Mouse (Mus musculus): Measurements from ENCODE around the gene Kirrel. TPM values are rescaled to one million over a fixed set of nuclear protein-coding genes. Genes with fewer than 3 reads are reported as not detected.

The Kirrel gene
- total and polyA plus RNA-seq, 3 experiments: not detected

- no peaks in the 10 kb centered on the region for H3K27me3 ChIP-seq (ENCODE audit: control insufficient read depth in 1 of 2, insufficient read depth in 2 of 2, low read length in 2 of 2)
- H3K9ac ChIP-seq (ENCODE audit: control insufficient read depth, low read depth, low read length, poor library complexity, severe bottlenecking): no peak overlapping the region
- H3K9me3 ChIP-seq (replicated peaks; ENCODE audit: insufficient read depth, low read length): no peaks in the 10 kb centered on the region
- H3K79me2 ChIP-seq (ENCODE audit: control insufficient read depth, insufficient read depth, low read length, poor library complexity): no peaks in the 10 kb centered on the region
- no peak overlapping the region for H3K27ac ChIP-seq (ENCODE audit: control insufficient read depth, low read depth, low read length)
- H3K4me3 ChIP-seq (ENCODE audit: control insufficient read depth in 1 of 2, insufficient read depth in 1 of 2, low read depth in 2 of 2, low read length in 2 of 2): no peak overlapping the region
- no peaks in the 10 kb centered on the region for H3K36me3 ChIP-seq (ENCODE audit: control insufficient read depth in 1 of 2, insufficient read depth in 2 of 2, low read length in 2 of 2)
- no peaks in the 10 kb centered on the region for H3K4me1 ChIP-seq (ENCODE audit: control insufficient read depth in 1 of 2, insufficient read depth in 2 of 2, low read length in 2 of 2)
- DNase-seq (ENCODE audit: low read depth, low spot score): no peak
- TF ChIP-seq ZNF384 (IDR thresholded peaks at IDR 0.05; ENCODE audit: low read depth, low read length): no peak
- no peak for TF ChIP-seq MYB (IDR thresholded peaks at IDR 0.05; ENCODE audit: low read depth, low read length)
- TF ChIP-seq SIN3A (IDR thresholded peaks at IDR 0.05; ENCODE audit: low read length): no peak
Observed at GRCm38 (mm10) chr3:87175438-87175815, 880 bp upstream of the Kirrel start.

GRCm38 (mm10) chr3:87174769-87175437, 356 bp upstream of the Kirrel start:
- no peak for DNase-seq (ENCODE audit: low read depth, low spot score)
- no peak for TF ChIP-seq USF2 (IDR thresholded peaks at IDR 0.05; ENCODE audit: borderline replicate concordance in 1 of 2, insufficient read depth in 1 of 2, low read depth in 1 of 2, low read length in 2 of 2)
- TF ChIP-seq POLR2A (IDR thresholded peaks at IDR 0.05; ENCODE audit: control insufficient read depth in 1 of 2, insufficient read depth in 1 of 2, low read depth in 1 of 2, low read length in 2 of 2, poor library complexity in 1 of 2): no peak
- no peak for TF ChIP-seq MEF2A (IDR thresholded peaks at IDR 0.05; ENCODE audit: extremely low read depth, insufficient replicate concordance, low read depth, low read length, poor library complexity, severe bottlenecking)
- no peak for TF ChIP-seq RCOR1 (IDR thresholded peaks at IDR 0.05; ENCODE audit: low read depth, low read length)
- TF ChIP-seq RAD21 (IDR thresholded peaks at IDR 0.05; ENCODE audit: low read depth, low read length): no peak
- no peak for TF ChIP-seq TAL1 (IDR thresholded peaks at IDR 0.05; ENCODE audit: low read length)
- no peak for TF ChIP-seq GABPA (IDR thresholded peaks at IDR 0.05; ENCODE audit: low read depth, low read length)
- no peak for TF ChIP-seq ELF1 (IDR thresholded peaks at IDR 0.05; ENCODE audit: low read depth, low read length)
- TF ChIP-seq BHLHE40 (IDR thresholded peaks at IDR 0.05; ENCODE audit: borderline replicate concordance, low read depth, low read length): no peak
- no peak for TF ChIP-seq KAT2A (conservative IDR thresholded peaks at IDR 0.05; ENCODE audit: low read depth, low read length)
- no peak for TF ChIP-seq CHD2 (IDR thresholded peaks at IDR 0.05; ENCODE audit: low read length)
- no peak for TF ChIP-seq TCF12 (IDR thresholded peaks at IDR 0.05; ENCODE audit: low read depth, low read length)
- TF ChIP-seq JUND (IDR thresholded peaks at IDR 0.05; ENCODE audit: low read depth, low read length): no peak
- no peak for TF ChIP-seq ZMIZ1 (IDR thresholded peaks at IDR 0.05; ENCODE audit: low read depth, low read length)
- no peak for TF ChIP-seq MXI1 (IDR thresholded peaks at IDR 0.05; ENCODE audit: low read depth, low read length)
- TF ChIP-seq SIN3A (IDR thresholded peaks at IDR 0.05; ENCODE audit: low read length): no peak
- TF ChIP-seq POLR2AphosphoS2 (IDR thresholded peaks at IDR 0.05; ENCODE audit: low read length): no peak
- no peak for TF ChIP-seq TBP (IDR thresholded peaks at IDR 0.05; ENCODE audit: low read depth, low read length)
- Histone ChIP-seq H3K9me3 (replicated peaks; ENCODE audit: insufficient read depth, low read length) (no peaks in the 10 kb centered on the region), H3K36me3 (ENCODE audit: control insufficient read depth in 1 of 2, insufficient read depth in 2 of 2, low read length in 2 of 2) (no peaks in the 10 kb centered on the region), H3K4me1 (ENCODE audit: control insufficient read depth in 1 of 2, insufficient read depth in 2 of 2, low read length in 2 of 2) (no peaks in the 10 kb centered on the region), H3K27ac (ENCODE audit: control insufficient read depth, low read depth, low read length) (no peak overlapping the region), H3K4me3 (ENCODE audit: control insufficient read depth in 1 of 2, insufficient read depth in 1 of 2, low read depth in 2 of 2, low read length in 2 of 2) (no peak overlapping the region), H3K27me3 (ENCODE audit: control insufficient read depth in 1 of 2, insufficient read depth in 2 of 2, low read length in 2 of 2) (no peaks in the 10 kb centered on the region), H3K79me2 (ENCODE audit: control insufficient read depth, insufficient read depth, low read length, poor library complexity) (no peaks in the 10 kb centered on the region), H3K9ac (ENCODE audit: control insufficient read depth, low read depth, low read length, poor library complexity, severe bottlenecking) (no peak overlapping the region)

All from MEL (cell line).